Mouse (Mus musculus): ENCODE measurements at regions not wholly inside any gene's neighbourhood (a gene's known extent, or its start where the extent isn't known, plus 50 kb on each side); places are given as distances from the start of the nearest gene placed in this dataset.

DNA sequence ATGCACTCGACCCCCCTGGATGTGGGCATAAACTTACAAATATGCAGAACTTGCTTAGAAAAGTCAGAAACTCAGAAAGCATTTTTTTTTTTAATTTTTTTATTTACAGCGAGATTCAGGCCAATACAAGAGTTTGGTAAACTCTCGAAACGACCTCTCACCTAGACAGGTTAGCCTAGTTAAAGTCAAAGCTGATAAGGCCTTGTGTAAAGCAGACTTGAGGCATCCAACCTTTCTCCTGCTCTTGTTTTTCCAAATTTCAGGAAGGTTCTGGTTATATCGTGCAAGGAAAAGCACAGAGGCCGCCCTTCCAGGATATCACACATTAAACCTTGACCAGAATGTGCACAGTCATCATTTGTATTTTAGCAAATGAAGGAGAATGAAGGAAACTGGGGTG, 315.8 kb downstream of the Etnk1 start:
- no peak for DNase-seq (ENCODE audit: low spot score in 2 of 2)

DNA sequence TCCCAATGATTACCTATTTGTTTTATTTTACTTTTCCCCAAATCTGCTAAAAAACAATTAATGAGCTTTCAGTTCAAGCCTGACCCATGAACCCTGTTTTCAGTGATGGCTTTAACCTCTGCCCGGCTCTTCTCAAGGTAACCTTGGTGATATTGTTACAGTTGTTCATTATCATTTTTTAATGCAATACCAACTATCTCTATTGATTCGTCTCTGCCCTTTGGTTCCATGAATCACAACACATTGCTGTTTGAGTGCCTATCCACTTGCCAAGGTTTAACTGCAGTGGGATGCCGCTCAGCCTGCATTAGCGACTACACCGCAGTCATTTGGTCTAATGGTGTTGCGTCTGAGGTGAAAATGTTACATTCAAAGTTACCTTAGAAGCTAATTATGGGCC, 317.9 kb downstream of the Etnk1 start:
- no peak for DNase-seq (ENCODE audit: low spot score in 2 of 2)

DNA sequence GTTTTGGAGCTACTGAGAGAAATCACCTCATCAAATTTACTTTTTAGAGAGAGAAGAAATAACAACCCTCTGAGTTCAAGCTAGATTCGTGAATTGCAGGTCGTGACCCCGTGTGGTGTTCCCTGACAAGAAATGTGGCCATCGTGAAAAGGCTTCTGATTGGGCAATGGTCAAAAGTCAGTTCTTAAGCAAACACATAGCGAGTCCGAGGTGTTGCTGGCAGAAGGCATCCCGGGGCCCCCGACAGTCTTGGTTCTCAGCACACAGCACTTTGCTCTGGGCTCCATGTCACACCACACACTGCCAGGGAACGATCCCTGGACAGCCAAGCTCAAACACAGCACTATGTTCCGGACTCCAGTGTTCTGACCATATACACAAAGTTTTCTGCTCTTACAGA, 320.0 kb downstream of the Etnk1 start:
- DNase-seq (ENCODE audit: low spot score in 2 of 2) = no peak

DNA sequence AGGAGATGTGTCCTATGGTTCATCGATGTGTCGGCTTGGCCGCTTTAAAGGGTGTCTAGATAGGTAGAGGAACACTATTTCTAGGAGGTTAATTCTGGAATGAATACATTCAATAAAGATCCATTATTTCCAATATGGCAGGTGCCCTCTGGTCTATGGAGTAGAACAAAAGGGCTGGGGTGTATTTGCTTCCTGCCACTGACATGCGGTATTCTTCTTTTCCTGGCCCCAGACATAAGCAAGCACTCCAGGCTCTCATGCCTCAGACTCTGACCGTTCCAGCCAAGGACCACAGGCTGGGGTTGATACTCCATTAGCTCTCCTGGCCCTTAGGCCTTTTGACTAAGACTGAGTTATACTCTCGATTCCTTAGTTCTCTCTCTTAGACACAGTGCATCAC, 323.0 kb downstream of the Etnk1 start:
- no peak for DNase-seq (ENCODE audit: low spot score in 2 of 2)

DNA sequence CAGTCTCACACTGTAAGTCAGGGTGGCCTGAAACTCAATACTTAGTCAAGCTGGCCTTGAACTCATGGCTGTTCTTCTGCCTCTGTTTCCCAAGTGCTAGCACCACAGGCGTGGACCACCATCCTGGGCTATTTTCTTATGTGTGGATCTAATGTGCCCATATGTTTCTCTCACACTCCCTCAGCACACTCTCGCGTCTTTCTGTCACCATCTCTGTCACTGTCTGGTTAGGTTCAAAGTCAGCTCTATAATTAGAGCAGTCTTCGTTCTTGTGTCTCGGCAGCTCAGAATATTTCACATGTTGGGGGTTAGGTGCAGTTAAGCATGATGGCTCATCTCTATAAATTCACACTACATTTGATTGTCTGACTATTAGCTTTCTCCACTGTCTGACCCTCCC, 324.4 kb downstream of the Etnk1 start:
- DNase-seq (ENCODE audit: low spot score in 2 of 2) = no peak

DNA sequence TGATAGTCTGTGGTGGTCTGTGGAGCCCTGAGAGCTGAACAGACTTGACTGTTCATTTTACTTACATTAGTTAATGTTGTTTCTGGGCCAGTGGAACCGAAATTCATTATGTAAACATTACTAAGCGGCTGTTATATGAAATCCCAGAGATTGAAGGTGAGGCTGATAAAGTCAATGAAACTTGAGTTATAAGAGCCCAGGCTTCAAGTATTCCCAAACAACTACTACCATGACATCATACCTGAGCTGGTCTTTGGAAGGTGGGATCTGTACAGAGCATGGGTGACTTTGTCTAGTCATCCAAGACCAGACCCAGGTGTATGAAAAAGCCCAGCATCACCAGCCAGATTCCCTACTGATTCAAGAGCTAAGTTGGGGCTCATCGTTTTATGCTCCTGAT, 326.5 kb downstream of the Etnk1 start:
- no peak for DNase-seq (ENCODE audit: low spot score in 2 of 2)

DNA sequence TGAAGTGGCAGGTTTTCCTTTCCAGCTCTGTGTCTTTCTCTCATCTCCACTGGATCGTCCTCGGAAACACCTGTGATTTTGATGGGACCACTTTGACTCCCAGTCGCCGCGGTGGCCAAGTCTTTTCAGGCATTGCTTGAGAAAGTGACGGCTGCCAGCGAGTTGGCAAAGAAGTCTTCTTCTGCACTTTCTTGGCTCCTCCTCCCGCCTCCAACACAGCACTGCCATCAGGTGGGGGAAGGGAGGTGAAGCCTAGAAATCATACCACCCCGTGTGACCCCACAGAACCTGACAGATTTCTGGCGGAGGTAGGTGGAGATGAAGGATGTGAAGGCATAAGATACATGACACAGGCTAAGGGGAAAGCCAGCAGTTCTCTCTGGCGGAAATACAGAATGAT, 327.3 kb downstream of the Etnk1 start:
- DNase-seq (ENCODE audit: low spot score in 2 of 2) = peak in 1 of 2 experiments; percentile 17

DNA sequence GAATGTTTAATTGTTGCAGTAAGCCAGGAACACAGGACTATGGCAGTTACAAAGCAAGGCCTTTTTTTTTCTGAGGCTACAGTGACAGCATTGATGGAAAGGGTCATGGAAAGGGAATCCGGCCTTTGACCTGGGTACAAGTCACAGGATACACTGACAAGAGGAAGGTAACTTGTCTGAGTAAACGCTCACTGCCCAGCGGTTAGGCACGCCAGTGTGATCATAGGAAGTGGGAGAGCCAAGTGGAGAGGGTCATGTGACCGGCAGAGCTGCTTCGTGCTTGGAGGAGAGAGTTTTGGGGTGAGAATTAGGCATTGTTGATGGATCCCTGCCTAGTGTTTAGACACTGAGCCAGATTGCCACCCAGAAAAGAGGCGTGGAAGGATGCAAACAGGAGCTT, 327.9 kb downstream of the Etnk1 start:
- DNase-seq (ENCODE audit: low spot score in 2 of 2) = no peak

DNA sequence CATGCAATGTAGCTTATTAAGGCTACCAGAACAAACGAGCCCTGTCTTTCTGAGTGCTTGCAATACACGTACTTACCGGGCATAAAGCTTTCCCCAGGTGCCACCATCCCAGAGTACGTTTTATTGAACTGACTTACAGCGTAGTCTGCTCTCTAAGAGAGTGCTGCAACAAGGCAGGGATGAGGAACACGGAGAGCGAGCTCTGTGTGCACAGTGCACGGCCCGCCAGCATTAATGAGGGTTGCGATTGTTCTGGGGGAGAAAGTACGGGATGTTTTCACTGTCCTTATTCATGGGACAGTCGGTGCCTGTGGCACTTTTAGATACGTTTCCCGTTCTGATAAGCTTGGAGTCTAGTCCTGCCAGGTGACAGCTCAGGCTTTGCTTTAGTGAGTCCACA, 331.7 kb downstream of the Etnk1 start:
- no peak for DNase-seq (ENCODE audit: low spot score in 2 of 2)

DNA sequence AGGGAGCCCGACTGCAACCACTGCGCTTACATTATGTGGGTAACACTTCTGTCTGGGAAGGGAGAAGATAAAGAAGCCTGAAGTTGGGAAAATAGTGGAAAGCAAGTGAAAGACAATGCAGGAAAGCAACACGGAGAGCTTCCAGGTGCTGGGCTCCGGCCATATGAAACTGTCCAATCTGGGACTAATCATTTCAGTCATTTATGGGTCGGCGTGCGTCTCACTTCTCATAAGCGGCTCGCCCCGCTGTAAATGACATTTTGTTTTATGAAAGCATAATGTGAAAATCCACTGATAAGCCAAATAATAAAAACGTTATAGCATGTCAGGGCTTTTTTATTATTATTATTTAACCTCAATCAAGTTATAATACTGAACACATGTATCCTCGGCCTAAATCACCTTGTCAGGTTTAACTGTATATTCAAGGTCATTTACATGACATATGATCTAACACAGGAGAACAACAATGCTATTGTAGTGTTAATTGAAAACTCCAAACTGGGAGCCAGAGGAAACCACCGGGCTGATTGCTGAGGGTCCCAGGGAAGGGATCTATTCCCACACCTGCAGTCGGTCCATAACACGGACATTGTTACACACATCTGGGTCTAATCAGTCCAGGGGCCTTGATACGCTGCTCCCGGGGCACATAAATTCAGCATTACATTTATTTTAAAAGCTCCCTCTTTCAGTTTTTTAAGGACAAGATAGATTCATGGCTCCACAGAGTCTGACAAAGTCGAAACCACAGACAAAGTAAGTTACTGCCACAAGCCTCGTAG, 332.4 kb downstream of the Etnk1 start:
- DNase-seq (ENCODE audit: low spot score in 2 of 2) = no peak

DNA sequence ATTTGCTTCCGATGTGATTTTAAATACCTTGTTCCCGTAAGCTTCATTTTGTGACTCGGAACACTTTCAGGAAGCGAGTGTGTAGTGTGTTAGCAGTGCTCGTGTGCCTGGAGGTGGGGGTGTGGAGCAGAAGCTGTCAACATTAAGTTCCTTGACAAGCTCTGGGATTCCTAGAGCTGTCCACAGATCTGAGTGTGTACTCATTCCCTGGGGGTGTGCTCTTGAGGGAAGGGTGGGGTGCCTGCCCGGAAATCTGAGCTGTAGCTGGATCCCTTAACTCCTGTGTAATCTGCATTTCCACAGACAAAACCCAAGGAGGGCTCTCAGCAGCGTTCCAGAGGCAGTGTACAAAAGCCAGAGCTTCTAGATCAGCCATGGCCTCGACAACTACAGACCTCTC, 335.8 kb downstream of the Etnk1 start:
- DNase-seq (ENCODE audit: low spot score in 2 of 2) = no peak

DNA sequence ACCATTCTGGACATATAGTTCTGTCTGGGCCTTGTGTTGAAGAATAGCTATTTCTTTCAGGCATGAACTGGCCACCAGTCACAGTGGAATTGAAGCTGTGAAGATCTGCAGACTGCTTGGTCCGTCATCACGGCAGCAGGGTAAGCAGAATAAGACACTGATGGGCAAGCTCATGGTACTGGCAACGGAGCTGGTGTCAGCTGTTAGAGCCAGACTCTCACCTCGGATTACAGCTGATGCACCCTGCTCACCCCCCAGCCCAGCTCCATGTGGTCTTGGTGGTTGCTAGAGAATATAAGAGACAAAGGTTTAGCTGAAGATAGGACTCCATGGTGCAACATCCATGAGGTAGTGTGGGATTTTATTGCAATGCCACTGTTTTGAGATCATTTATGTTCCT, 336.9 kb downstream of the Etnk1 start:
- no peak for DNase-seq (ENCODE audit: low spot score in 2 of 2)

DNA sequence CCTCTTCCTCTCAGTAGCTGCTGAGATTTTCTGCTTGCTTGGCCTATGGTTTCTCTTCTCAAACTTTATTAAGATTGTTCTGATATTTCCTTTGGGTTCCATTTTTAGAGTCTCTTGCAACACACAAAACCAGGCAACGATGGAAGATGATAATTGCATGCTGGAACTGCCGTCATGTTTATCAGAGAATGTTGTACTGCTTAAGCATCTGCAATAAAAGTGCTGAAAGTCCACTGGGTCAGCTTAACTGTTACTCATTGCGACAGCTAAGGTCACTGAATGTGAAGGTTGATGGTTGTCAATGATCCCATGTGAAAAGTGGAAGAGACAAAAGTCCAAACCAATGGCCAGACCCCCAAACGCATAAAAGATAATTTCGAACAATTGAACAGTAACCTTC, 346.4 kb downstream of the Etnk1 start:
- no peak for DNase-seq (ENCODE audit: low spot score in 2 of 2)

DNA sequence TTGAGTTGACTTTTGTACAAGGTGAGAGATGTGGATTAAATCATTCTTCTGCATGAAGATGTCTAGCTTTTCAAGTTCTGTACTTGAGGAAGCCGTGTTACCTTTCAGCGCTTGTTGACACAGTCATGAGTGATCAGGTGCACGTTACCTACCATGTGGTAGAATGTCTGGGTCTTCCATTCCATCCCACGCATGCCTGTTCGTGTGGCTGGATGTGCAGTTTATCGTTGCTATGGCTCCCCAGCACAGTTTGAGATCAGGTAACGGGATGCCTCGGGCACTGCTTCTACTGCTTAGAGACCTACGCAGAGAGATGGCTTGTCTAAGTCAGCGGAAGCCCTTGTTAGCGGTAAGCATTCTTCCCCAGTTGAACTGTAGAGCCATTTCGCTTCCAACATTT, 348.1 kb downstream of the Etnk1 start:
- no peak for DNase-seq (ENCODE audit: low spot score in 2 of 2)

DNA sequence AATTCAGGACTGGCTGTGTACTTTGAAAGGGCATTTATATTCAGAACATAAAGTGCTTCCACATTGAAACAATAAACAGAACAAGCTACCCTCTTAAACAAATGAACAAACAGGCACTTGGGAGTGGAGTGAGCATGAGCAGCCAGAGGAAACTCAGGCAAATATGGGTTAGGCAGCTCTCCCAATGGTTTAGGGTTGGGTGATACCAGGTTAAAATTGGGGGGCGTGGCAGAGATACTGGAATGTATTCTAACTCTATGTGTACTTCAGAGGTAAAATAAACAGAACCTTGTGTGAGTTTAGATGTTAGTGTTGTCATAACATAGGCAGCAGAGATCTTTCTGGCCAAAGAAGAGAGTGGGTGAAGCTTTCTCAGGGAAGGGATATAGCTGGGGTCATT, 349.7 kb downstream of the Etnk1 start:
- DNase-seq (ENCODE audit: low spot score in 2 of 2) = no peak

DNA sequence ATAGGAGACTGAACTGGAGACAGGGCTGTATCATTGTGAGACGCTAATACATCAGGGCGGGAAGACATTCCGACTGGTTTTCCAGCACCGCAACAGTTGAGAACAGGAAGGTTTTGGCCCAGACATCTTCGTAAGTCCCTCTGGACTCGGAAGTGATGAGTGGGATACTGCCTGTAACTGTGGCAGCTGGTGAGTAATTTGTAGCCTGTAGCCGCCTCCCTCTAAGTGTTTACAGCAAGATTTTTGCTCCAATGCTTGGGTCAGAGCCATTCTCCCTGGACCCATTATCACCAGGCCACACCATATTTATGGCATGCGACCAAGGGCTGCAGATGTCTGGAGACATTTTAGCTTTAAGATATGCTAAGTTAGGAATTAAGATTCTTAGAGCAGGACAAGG, 351.5 kb downstream of the Etnk1 start:
- no peak for DNase-seq (ENCODE audit: low spot score in 2 of 2)

DNA sequence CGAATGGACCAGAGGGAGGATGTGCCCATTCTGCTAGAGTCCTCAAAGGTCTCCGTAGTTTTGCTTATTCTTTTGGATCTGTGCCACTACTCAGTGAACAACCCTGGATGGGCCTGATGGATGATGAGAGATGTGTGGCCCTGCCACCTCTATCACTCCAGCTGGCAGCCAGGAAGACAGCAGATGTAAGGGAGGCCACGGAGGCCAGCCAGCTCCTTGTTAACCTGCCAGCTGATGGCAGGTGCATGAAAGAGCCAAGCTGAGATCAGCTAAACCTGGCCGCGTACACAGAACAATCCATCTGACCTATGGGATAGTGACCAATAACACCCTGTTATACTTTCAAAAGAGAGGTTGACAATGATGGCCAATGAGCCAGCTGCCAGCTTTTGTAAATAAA, 352.6 kb downstream of the Etnk1 start:
- DNase-seq (ENCODE audit: low spot score in 2 of 2) = peak in 1 of 2 experiments; percentile 52

DNA sequence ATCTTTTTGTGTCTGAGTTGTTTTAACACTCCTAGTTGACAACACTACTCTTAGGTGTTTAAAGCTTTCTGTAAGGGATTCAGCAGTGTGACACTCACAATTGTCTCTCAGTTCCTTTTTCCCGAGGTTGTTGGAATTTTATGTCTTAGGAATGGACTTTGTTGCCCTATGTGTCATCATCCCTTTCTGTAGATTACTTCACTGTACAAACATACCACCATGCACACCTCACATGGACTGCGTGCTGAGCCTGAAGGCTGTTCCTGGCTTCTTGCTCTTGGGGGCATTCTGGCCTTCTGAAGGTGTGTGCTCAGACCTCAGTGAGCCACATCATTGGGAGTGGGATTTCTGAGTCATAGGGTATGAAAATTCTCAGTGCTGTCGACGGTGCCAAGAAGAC, 358.1 kb downstream of the Etnk1 start:
- no peak for DNase-seq (ENCODE audit: low spot score in 2 of 2)

DNA sequence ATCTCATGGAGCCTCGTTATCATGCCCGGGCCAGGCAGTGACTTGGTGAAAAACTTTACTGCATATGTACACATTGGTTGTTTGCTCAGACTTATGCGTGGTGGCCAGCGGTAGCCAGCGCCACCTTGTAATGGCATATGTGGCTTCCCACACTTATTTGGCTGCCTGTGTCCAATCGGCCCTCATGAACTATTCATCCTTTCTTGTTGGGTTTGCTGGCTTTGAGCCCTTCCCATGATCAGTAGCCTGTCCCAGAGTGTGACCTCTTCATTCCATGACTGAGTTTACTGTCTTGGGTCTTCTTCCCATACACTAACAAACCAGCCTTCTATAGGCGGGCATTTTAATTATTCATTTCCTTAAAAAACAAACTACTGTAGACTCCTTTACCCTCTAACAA, 361.9 kb downstream of the Etnk1 start:
- DNase-seq (ENCODE audit: low spot score in 2 of 2) = no peak

DNA sequence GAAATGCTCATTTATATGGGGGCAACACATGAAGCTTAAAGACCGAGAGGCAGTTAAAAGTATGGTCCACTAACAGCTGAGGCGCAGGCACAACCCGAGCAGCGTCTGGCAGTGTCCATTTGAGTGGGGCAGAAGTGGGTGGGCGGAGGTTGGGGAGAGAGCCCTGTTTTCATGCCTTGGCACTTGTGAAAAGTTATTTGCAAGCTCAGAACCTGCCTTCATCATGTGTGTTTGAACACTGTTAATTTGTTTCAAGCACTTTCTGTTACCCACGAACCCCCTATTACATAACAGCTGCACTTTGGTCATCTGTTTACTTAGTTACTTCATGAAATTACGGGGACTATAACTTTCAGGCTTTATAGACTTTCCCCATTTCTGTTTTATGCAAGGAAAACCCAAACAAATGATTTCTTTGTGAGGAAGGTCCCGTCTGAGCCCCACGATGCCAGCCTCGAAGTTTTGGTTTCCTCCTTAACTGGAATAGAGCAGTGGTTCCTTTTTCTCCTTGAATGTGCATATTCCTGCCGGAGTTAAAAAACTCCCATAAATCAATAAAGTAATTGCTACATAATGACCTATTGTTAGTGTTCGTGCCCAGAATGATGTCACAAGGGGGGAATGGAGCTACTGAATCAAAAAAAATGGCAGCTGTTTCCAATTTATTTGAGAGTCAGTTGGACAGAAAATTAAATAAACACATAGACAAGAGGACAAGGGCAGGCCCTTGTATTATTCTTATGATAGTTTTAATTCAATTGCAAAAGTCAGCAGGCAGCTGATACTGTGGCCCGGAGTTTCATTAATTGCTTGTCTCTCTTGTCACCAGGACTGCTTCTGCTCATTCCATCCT, 363.6 kb downstream of the Etnk1 start:
- no peak for DNase-seq (ENCODE audit: low spot score in 2 of 2)

DNA sequence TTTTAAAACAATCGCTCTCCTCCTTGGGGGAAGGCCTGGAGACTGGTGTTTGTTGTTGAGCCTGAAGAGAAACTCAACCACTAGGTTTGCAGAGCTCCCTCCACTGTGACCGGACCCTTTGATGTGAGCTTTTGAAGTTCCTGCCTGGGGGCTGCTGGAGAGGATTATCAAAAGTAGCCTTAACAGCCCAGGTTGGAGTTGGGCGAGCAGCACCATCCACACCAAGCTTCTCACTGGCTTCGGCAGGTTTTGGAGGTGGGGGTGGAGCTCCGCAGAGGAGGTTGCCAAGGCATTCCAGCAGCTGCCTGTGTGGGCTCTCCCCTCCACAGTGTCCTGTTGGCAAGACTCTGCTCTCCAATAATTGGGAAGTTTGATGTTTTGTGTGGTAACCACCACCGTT, 364.5 kb downstream of the Etnk1 start:
- no peak for DNase-seq (ENCODE audit: low spot score in 2 of 2)

DNA sequence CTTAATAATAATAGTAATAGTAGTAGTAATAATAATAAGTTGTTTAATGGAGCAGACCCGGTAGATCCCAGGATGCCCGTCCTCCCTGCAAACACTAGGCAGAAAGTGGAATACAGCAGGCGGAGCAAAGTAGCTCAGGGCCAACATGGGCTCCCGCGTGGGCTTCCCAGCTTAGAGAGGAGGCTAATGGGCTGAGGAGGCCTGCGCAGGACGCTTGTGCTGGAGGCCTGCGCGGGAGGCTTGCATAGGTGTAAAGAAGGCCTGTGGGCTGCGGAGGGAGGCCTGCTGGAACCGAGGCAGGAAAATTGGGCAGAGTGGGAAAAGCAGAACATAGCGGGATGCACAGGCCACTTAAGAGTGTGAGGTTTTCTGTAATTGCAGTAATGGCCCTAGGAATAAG, 365.4 kb downstream of the Etnk1 start:
- DNase-seq (ENCODE audit: low spot score in 2 of 2) = no peak

DNA sequence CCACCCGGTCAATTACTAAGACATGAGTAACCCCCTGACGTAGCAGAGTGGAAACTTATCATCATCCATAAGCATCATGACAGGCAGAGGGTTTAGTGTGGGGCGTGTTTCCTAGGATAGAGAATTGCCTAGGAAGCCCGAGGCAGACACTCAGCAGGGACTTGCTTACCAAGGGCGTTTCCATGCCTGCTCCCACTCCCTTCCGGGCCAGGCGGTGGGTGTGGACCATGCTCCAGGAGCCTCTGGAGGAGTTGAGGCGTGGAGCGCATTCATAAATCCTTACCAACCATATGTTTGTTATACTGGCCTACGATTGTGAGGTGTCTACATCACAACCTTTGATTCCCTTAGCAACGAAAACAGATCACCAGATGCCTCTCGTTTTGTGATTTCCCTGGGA, 368.2 kb downstream of the Etnk1 start:
- no peak for DNase-seq (ENCODE audit: low spot score in 2 of 2)
